Mouse (Mus musculus) brain, embryonic 14.5 days (tissue): ENCODE data around the gene Prkaca.

Experiments used
- CTCF ChIP-seq: fragments of 200-500 bp; IDR thresholded peaks from 2 replicates; pipeline ENCODE4 v1.5.1; 2012; ENCODE audit warnings: inconsistent platforms, mild to moderate bottlenecking, moderate library complexity, borderline replicate concordance; ENCODE audit not compliant: insufficient read depth, insufficient read length; ENCODE audit errors: extremely low read depth
- POLR2A ChIP-seq: fragments of 200-500 bp; IDR thresholded peaks from 2 replicates; pipeline ENCODE4 v1.6.1; 2012; ENCODE audit warnings: mild to moderate bottlenecking, inconsistent platforms, borderline replicate concordance; ENCODE audit not compliant: poor library complexity, insufficient read depth, insufficient read length, severe bottlenecking; ENCODE audit errors: extremely low read depth

GRCm38 (mm10) chr8:83997511-83998141 is 24.8 kb downstream of the Prkaca start, which contains the start of gene Samd1:
- TF ChIP-seq CTCF (no peak), POLR2A (no peak)
